Mouse (Mus musculus) adrenal gland (tissue): ENCODE data around the gene Hsf5.

Source experiments
- intact Hi-C: fragments of 180-260 bp; cut with DNase I; formaldehyde crosslinking; loops from one replicate; pipeline ENCODE4 v1.15.1; 2025
- long read RNA-seq, 2 experiments: library from polyadenylated mRNA; unstranded; transcript quantifications; one replicate each; pipeline ENCODE4 v2.0.0; 2020; ENCODE audit warnings: borderline replicate concordance in 1 of 2; ENCODE audit not compliant: insufficient replicate concordance in 1 of 2

The Hsf5 gene
- long read RNA-seq, experiment 1: 0 reads
- long read RNA-seq, experiment 2: 0 reads

DNA sequence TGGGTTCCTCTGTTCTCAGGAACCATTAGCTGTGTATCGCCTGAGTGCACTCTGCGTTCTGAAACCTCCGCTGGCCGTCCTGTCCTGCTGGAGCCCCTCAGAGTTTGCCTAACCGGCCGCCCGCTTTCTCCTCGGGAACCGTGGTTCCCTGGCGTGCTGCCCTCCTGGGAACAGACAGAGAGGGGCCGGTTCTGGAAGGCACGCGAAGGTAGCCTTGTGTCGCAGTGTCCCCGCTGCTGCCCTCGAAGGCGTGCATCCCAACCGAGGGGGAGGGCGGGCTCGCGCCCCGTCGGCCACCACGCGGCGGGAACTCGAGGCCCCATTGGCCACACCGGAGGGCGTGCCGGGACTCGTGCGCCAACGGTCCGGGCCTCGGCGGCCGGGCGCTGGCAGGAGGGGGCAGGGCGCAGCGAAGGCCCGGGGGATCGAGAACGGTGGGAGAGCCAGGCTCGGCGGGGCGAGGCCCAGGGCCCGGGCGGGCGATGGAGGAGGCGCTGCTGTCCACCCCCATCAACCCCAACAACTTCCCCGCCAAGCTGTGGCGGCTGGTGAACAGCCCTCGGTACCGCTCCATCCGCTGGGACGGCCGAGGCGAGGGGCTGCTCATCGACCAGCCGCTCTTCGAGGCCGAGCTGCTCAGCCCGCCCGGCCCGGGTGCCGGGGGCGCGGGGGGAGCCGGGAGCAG is at the start of gene Hsf5:
Gene Hsf5, plus strand, starts transcription at position 375 of the 685 bp plus-strand sequence.
- intact Hi-C loops: no loop called here

DNA sequence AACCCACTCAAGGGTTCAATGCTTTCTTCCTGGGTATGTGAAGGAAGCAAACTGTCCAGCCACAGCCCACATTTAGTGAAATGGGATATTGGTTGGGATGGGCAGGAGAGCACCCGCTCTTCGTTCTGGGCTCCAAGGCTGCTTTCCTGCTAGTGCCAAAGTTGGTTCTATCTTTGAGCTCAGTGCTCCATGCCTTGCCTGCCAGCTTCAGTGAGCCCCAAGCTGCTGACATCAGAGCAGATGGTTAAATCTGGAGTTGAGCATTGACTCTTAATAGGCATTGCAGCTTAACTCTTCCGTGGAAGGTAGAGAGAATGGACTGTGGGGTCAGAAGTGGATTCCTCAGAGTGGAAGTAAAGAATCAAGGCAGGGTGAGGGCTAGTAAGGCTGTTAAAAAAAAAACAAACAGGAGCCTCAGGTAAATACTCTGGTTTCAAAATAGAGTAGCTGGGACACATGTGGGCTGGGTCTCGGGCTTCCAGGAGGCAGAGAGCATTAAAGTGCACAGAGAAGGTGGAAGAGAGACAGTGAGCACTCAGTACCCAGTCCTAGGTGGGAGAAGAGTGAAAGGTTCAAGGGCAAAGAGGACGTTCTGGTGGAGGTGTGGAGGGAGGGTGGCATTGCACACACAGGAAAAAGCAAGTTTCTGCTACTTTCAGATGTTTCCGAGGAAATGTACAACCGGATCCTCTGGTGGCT is 48.6 kb upstream of the Hsf5 start, which contains the start of gene Sept4:
Gene Sept4, plus strand, starts transcription at position 649 of the 699 bp plus-strand sequence.
- intact Hi-C loops: no loop called here

DNA sequence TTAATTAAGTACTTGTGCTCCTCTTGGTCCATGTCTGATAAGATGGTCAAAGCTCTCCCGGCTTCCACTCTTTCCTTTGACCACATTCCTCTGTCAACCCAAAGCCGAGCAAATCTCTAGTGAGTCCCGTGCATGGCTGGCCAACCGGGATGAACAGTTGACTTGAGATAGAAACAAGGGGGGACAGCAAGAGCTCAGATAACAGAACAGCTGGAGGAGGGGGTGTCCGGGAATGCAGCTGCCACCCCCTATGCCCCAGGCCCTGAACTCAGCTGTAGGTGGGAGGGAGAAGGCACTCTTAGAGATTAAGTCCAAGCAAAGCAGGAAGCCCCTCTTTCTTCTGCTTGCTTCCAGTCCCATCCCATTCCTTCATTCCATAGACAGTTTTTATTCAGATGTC is 46.2 kb upstream of the Hsf5 start:
- intact Hi-C loops: no loop called here

DNA sequence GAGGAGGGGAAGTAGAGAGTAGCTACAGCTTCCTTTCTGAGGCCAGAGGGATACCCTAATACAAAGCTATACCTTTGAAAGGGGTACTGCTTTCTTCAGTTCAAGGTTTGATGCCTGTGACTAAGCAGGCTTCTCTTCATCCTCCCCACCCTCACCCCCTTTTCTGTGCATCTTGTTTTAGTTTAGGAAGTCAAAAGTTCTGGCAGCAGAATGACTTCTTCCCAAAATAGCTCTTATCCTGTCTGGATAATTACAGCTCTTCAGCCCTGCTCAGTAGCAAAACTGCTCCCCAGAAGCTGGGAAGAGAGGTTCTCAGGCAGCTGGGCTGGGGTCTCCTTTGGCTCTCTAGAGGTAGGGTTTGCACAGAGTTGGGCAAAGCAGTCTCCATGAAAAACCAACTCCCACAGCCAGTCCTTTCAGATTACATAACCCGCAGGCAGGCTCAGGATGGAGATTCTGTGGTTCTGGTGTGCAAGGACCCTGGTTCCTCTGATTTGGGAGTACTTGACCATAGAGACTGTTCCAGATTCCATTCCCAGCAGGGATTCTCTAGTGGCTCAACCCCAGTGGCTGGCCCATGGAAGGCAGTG is 45.5 kb upstream of the Hsf5 start:
- intact Hi-C loops: no loop called here

DNA sequence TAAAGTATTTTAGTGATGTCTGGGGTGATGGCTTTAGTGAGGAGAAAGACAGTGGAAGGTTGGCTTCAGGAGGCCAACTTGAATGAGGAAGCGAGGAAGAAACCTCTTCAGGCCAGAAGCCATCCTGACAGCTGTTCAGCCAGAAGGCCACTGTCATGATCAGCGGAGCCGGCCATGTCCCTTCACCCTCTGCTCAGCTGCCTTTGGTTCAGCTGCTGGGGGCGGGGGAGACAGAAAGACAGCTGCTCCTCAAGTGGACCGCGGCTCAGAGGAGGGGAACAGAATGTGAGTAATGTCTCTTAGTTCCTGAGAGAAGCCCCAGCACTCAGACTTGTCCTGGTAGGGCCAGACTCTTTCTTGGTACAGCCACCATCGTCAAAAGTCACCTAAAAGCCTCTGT is 43.2 kb upstream of the Hsf5 start:
- intact Hi-C loops: no loop called here

DNA sequence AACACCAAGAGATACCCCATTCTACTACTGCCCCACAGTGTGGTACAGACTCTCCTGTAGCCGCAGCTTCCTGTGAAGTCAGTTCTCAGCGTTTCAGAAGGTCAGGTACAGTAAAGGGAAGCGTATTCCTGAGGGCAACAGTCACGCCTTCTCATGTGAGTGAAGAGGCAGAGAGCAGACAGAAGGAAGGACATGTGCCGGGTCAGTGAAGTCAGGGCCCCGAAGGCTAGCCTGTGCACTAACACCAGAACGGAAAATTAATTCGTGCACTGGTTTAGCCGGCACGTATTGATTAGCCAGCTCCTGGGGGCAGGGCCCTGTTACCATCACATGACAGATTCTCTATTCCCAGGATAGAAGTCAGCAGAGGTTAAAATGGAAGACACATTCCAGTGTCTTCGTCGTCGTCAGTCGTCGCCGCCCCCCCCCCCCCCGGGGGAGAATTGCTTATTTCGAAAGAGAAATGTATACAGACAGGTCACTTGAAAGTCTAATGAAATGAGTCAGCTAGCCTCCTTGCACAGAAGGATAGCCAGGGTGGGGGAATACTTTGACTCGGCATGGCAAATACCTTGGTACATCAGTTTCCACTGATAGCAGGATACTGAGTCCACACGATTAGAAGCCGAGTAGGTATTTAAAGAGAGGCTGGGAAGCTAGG is 42.3 kb upstream of the Hsf5 start:
- intact Hi-C loops: no loop called here

DNA sequence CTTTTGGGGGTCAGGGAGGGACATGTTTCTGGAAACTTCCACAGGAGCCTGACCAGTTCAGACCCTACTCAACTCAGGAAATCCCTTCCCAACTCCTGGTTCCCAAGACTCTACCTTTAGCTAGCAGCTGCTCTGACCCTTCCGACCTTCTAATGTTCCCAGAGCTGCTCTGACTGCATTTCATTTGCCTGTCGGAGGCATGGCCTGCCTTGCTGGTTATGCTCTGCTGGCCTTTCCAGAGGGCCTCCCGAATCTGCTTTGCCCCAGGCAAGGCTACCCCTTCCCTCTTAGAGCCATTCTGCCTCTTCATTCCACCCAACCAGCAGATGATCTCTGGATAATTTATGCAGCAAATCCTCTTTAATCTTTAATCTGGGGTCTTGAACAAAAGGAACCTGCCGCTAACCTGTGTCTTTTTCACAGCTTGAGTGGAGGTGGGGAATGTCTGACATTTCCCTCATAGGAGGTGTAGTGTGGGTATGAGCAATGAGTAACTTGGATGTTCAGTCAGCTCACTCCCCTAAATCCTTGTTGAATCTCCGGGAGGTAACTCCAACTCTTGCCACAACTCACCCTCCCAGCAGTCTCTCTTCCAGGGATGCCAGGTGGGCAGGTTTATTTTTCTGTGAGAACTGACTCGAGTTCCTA is 39.2 kb upstream of the Hsf5 start:
- intact Hi-C loops: no loop called here

DNA sequence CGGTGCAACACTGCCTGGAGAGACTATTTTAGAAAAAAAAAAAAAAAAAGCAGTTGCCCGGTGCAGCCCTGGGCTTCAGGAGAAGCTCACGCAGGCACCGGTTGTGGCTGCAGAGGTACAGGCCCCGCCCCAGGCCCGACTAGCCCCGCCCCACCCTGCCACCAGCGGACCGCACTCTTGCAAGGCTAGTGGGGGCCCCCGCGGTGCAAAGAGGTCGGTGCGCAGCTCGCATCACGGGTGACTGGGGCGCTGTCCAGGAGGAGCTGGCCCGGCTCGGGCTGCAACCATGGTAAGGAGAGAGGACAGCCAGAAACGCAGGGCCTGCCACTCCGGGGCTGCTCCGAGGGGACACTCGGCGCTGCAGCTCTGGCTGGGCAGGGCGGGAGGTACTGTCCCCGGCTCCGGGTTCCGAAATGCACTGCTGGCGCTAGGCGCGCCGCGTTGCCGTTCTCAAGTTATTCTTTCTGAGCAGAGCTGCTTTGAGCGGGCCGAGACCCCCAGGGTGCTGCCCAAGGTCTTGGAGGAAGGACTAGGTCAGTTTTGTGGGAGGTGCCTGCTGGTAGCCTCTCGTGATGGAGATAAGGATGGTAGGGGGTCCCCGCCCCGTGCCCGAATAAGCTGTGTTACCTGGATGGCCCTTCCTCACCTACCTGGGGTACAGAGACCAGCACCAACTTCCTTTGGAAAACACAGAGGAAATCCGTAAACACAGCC is 38.6 kb upstream of the Hsf5 start:
- intact Hi-C loops: no loop called here

DNA sequence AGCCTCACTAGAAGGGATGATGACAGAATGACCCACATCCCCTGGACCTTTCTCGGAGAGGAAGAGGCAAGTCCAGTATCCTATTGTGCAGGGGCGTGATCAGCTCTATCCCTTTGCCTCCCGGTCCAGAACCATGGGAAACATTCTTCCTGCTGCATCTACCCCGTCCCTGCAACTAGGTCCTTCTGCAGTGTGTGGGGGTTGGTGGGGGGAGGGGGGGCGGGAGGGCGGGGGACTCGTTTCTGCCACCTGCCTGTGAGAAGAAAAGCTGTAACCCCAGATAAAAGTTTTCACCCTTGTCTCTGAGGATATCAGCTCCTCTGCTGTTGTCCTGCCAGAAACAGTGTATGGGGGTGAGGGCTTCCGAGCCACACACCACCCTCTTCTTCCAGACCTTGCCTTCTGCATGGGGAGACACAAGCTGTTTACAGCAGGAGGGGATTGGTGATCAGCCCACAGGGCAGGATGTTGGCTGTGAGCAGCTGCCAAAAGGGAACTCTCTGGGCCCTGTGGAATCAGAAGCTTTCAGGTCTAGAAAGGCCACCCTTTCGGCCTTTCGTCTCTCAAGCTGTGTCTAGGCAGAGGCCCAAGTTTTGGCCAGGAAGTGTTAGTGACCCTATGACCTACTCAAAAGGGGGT is 37.9 kb upstream of the Hsf5 start:
- intact Hi-C loops: no loop called here

DNA sequence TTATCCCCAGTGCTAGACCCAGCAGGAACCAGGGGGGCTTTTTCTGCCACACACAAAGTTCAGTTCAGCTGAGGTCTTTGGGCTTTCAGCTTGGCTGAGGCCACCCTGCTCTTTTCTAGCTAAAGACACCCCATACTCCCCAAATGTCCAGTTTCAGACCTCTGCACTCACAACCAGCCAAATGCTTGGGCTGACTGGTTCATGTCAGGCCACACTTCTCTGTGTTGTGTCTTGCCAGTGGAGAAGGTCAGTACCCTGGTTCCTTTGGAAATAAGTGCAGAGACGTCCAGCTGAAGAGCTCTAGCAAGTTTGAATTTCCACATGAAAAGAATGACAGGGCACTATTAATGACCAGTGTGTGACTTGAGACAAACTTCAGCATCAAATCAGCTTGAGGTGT is 37.3 kb upstream of the Hsf5 start:
- intact Hi-C loops: no loop called here

DNA sequence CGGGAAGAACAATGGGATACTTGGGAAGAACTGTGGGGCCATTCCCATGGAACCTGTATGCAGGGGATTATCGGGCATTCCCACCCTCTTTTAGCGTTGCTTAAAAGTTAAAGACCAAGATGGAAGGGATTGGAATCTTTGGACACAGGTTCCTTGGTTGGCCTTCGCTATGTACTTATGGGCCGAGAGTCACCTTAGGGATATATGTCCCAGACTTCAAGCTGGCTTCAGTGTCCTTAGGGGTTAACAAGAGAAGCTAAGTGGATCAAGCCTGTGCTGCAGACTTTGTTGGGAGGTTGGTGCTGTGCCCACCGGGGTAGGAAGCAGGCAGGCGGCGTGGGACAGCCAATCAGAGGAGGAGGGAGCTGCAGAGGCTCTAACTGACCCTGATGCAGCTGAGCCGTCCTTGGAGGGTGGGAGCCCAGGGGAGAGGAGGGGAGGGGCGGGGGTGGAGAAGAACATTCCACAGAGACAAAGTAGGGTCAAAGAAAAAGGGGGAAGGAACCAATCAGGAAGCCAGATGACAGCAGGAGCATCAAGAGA is 36.4 kb upstream of the Hsf5 start:
- intact Hi-C loops: no loop called here

DNA sequence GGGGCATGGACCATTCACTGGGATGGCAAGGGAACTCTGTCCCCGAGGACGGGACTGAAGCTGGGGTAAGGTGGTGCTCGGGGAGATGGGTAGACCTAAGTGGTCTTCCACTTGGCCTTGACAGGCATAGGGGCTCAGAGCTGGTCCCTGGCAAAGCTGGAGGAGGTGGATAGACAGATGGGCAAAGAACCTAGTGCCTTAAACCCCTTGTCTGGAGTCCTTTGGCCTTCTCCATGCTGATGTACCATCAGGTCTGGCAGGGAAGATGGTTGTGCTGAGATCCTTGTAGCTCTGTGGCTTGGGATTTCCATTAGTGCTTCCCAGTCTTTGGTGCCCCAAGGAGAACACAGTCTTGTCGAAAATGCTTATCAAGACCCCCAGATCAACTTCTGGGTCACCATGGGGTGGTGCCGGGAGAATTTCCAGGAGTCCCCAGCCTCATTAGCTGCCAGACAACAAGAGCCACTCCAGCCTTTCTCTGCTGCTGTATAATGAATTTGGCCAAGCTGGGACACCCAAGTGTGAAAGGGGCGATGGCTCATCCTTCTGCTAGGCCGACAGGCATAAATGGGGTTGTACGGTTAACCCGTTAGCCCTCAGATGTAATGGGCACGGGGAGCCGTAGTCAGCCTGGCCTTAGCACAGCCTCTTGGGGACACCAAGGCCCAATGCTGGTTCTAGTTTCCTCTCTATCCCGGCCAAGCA is 35.7 kb upstream of the Hsf5 start:
- intact Hi-C loops: no loop called here

DNA sequence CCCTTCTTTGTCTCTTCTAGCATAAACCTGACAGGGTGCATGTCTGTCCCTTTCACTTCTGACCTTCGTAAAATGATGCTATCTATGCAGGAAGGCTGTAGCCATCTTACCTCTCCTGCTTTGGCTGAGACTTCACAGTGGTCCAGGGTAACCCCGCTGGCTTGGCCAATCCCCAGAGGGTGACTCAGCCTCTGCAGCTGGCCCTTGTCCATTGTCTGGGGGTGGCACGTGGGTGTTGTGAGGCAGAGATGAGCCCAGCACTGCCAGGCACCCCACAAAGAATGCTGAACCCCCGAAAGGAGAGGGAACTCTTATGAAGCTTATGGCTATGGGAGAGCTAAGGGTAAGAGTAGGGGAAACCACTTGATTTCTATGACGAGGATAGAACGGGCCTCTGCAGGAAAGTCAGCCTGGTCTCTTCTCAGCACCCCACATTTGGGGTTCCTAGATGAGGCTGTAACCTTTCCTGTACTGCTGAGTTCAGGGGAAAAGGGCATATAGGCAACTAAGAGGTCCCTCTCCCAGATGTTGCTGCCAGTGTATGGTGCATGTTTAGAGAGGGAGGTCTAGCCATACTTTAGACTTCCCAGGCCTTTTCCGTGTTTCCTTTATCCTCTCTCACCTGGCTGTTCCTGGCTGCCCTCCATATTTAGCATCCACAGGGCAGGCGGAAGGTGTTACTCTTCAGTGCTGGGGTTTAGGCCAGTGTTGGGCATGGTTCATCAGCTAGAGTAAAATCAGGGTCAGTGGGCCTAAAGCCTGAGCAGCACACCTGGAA is 34.8 kb upstream of the Hsf5 start:
- intact Hi-C loops: no loop called here

DNA sequence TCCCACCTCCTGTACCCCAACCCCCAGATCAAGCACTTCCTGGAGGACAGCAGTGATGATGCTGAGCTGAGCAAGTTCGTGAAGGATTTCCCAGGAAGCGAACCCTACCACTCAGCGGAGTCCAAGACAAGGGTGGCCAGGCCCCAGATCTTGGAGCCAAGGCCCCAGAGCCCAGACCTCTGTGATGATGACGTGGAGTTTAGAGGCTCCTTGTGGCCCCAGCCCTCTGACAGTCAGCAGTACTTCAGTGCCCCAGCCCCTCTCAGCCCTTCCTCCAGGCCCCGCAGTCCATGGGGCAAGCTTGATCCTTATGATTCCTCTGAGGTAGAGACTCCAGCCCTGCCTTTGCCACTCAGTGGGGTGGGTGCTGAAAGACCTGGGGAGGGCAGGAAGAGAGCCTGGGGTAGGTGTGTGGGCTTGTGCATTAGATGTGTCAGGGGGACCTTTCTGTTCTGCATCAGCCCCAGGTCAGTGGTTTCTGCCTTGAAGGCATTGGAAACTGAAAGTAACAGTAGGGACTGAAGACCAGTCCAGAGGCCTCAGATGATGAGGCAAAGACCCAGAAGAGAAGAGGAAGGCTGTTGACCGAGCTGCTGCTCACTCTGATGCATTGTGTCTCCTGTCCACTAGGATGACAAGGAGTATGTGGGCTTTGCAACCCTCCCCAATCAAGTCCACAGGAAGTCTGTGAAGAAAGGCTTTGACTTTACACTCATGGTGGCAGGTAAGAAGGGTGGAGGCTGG is 33.5 kb upstream of the Hsf5 start:
- intact Hi-C loops: no loop called here

DNA sequence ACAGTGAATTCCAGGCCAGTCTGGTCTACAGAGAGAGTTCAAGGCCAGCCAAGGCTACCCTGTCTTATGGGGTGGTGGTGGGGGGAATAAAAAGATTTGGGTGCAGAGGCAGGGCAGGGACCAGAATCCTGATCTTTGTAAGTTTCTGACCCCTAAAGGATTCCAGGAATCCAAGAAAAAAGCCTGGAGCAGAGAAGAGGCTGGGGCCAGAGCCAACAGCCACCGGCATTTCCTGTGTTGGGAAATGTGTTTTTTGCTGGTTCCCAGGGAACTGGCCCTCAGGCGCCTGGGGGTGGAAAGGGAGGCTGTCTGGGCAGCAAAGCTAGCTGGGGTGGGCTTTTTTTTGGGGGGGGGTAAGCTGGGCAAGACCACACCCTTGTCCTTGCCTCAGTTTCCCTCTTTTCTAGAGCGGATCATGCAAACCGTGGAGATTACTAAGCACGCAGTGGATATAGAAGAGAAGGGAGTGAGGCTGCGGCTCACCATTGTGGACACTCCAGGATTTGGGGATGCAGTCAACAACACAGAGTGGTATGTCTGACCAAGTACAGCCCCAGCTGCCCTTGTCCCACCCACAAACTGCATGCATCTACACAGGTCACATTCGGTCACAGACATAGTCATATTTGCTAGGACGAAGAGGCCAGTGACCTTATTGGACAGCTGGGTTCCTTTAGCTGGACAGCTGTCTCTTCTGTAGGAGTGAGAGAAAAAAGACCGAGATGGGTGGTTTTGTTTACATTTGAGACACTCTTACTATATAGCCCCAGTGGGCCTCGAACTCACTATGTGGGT is 32.1 kb upstream of the Hsf5 start:
- intact Hi-C loops: no loop called here

DNA sequence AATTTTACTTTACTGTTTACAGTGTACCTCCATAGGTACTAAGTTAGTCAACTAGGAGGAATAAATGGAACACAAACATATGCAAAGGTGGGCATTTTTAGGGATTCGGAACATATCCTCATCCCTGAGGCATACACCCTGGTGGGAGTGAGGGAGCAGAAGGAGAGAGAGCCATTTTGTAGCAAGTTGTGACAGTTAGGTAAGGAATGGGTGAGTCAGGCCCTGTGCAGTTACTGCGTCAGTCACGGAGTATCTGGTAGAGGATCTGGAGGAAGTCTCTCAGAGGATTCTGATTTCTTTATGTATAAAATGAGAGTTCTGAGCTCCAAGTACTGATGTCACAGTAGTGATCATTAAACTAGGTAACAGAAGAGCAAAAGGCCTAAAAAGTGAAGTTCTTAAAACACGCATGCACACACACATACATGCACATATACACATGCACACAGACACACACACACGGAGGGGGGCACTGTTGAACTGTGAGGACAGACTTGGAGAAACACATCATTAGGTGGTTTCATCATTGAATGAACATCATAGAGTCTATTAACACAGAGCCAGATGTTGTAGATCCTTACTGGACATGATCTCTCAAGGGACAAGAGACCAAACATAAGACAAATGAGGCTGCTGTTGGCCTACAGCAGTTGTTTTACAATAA is 29.6 kb upstream of the Hsf5 start:
- intact Hi-C loops: no loop called here

DNA sequence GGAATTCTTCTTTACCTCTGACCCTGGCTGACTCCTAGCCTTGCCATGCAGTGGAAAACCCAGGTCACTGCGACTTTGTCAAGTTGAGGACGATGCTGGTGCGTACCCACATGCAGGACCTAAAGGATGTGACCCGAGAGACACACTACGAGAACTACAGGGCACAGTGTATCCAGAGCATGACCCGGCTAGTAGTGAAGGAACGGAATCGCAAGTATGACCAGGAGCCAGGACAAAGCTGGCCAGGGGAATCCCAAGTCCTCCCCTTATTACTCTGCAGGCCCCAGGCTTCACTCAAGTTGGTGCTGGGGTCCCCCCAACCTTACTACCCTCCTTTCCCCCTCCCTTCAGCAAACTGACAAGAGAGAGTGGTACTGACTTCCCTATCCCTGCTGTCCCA is 27.4 kb upstream of the Hsf5 start:
- intact Hi-C loops: no loop called here
